Mouse (Mus musculus) v-Abl transformed pro-B cells (cell line): ENCODE data around the gene Ewsr1.

Experiments
- in situ Hi-C, 2 experiments: fragments of 400-800 bp; cut with MboI; formaldehyde crosslinking; loops; one replicate each; pipeline ENCODE4 v1.15.1; 2025; ENCODE audit not compliant: unreplicated experiment in 2 of 2

The Ewsr1 gene

DNA sequence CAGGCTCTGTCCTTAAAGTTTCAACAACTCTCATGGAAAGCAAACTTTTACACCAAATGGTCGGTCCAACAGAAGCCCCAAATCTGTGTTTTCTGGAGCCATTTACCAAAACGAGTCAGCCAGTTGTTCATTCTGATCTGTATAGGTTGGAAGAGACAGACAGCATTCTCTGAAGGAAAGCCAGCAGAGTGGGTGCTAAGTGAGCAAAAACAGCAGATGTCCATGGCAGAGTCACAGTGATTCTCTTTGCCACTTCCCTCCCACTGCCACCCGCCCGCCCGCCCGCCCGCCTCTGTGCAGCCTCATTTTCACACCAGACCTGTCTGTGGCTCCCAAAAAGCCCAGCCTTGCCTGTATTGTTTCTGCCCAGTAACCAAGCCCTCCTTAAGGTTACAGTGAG lies 70.8 kb downstream of the Ewsr1 start:
- in situ Hi-C loops = no loop called here

DNA sequence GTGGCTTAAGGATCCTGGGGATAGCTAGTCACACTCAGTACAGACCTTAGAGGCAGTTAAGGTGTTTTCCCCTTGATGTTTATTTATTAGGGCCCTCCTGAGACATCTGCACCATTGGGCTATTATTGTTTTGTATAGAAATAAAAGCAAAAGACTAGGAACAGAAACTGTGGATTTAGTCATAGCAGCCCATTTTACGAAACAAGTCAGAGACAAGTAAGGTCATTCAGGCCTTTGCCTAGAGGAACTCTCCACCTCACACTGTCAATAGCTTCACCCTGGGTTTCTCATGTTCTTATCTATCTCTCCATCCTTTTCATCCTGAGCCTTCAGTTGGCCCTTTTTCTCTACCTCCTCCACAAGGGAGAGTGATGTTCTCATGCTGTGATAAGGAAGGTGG lies 74.0 kb downstream of the Ewsr1 start:
- in situ Hi-C loops = no loop called here
